Mouse (Mus musculus): ENCODE results near the gene Adgrb2.
A peak's percentile ranks its signal among the peaks of the same experiment; 100 is the strongest.

DNA sequence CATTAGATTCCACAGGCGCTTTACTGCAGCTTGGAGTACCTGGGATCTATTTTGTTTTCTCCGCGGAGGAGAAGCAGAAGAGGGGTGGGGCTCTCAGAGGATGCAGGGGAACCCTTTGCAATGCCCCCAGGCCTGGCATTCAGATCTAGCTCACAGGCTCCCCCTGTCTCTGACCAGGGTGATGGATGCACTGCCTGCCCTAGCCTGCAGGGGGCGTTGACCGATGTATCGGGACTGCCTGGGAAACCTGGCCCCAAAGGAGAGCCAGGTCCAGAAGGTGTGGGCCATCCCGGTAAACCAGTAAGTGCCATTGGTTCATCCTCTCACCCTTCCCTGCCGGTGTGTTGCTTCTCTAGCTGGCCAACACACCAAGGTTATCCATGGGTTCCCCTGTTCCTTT lies 82.1 kb downstream of the Adgrb2 start:
- TF ChIP-seq CTCF (IDR thresholded peaks at IDR 0.05; ENCODE audit: extremely low read depth, insufficient read length, insufficient replicate concordance, low read depth, low read length) (peak; percentile 58; the same call in 1 of the 2 replicates), POLR2A (IDR thresholded peaks at IDR 0.05; ENCODE audit: low read depth, low read length) (no peak)

Data from small intestine, adult 2 months (tissue).